Mouse (Mus musculus) limb, embryonic 13.5 days (tissue): ENCODE data around the gene Syt3. TPM values are rescaled to one million over a fixed set of nuclear protein-coding genes. Genes with fewer than 3 reads are reported as not detected.

Source experiments
- ATAC-seq: fragments of 200-750 bp; cut with Nextera tagmentation; 2 replicates; pipeline ENCODE4 v1.8.0; 2017; ENCODE audit warnings: low read depth, moderate number of reproducible peaks, moderate TSS enrichment; ENCODE audit not compliant: low FRiP score
- H3K27ac ChIP-seq: fragments of 300-500 bp; sonication (generic); 2 replicates; pipeline ENCODE4 v1.5.1; 2015; ENCODE audit warnings: inconsistent platforms, mild to moderate bottlenecking, moderate library complexity
- H3K27me3 ChIP-seq: fragments of 300-500 bp; sonication (generic); 2 replicates; pipeline ENCODE4 v1.6.1; 2015; ENCODE audit warnings: mild to moderate bottlenecking, inconsistent platforms
- H3K36me3 ChIP-seq: fragments of 300-500 bp; sonication (generic); 2 replicates; pipeline ENCODE4 v1.6.1; 2015; ENCODE audit warnings: inconsistent platforms, mild to moderate bottlenecking, moderate library complexity
- H3K4me1 ChIP-seq: fragments of 300-500 bp; sonication (generic); 2 replicates; pipeline ENCODE4 v1.6.1; 2015; ENCODE audit warnings: inconsistent platforms
- H3K4me2 ChIP-seq: fragments of 300-500 bp; sonication (generic); replicated peaks from 2 replicates; pipeline ENCODE4 v1.6.1; 2015; ENCODE audit warnings: inconsistent platforms, mild to moderate bottlenecking, moderate library complexity
- H3K4me3 ChIP-seq: fragments of 300-500 bp; sonication (generic); 2 replicates; pipeline ENCODE4 v1.5.1; 2015; ENCODE audit warnings: moderate library complexity, mild to moderate bottlenecking, inconsistent platforms
- H3K9ac ChIP-seq: fragments of 300-500 bp; sonication (generic); 2 replicates; pipeline ENCODE4 v1.6.1; 2015; ENCODE audit warnings: mild to moderate bottlenecking, inconsistent platforms
- H3K9me3 ChIP-seq: fragments of 300-500 bp; sonication (generic); 2 replicates; pipeline ENCODE4 v1.6.1; 2016; ENCODE audit warnings: inconsistent platforms
- WGBS: fragments of 180-500 bp; shearing (Covaris S2); methylation state at CpG from one replicate; pipeline ENCODE4 v1.1.7; 2015; 5-methylcytosine and 5-hydroxymethylcytosine counted together
- polyA plus RNA-seq: library from polyadenylated mRNA; unstranded; fragments of >200 nt; fragmentation: Nextera tagmentation; extraction: Ambion mirVana; gene quantifications from 2 replicates; pipeline ENCODE4 v1.2.1, GENCODE M21; 2015

Gene Syt3
- 3.5 and 4.0 TPM in 2 replicates for polyA plus RNA-seq

GRCm38 (mm10) chr7:44383980-44384715, at the start of gene Syt3:
Syt3 (plus strand) TSS chr7:44384102.
- peak; percentile 88 for ATAC-seq
- no peak within 1 kb of the TSS for H3K27ac ChIP-seq
- no peaks in the 10 kb centered on the region for H3K9me3 ChIP-seq
- H3K27me3 ChIP-seq = peaks cover 46% of the 10 kb centered on the region
- H3K36me3 ChIP-seq = no peaks in the 10 kb centered on the region
- 1% methylated on average over 24 of the region's 33 CpGs for WGBS
- peak within 1 kb of the TSS; percentile 64 for H3K9ac ChIP-seq
- peak within 1 kb of the TSS; percentile 55 for H3K4me3 ChIP-seq
- H3K4me2 ChIP-seq = peak within 1 kb of the TSS; percentile 91
- H3K4me1 ChIP-seq = no peaks in the 10 kb centered on the region

DNA sequence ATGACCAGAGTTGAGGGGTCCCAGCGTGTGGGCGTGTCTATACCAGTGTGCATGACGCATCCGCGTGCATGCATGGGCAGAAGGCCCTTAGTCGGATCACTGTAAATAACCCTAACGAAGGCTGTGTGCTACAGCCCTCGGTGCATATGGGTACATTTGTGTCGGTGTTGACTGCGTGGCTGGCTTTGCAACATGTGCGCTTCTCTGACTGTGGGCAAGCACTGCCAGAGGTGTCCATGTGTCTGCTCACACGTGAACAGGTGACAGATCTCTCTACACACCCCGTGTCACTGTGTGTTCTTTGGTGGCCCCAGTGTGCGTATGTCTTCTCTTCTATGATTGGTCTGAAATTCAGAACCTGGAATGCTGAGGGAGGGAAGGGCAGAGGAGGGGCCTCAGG, 49.8 kb upstream of the Syt3 start:
- no peaks in the 10 kb centered on the region for H3K9me3 ChIP-seq
- no peak for ATAC-seq
- no peak overlapping the region for H3K9ac ChIP-seq
- no peak overlapping the region for H3K4me2 ChIP-seq
- peaks cover 91% of the 10 kb centered on the region for H3K27me3 ChIP-seq
- no peaks in the 10 kb centered on the region; the same call in 1 of the 2 replicates for H3K36me3 ChIP-seq
- WGBS = 57% methylated on average over 14 of the region's 14 CpGs
- H3K4me1 ChIP-seq = peaks cover 9% of the 10 kb centered on the region
- no peak overlapping the region for H3K27ac ChIP-seq
- no peak overlapping the region for H3K4me3 ChIP-seq

DNA sequence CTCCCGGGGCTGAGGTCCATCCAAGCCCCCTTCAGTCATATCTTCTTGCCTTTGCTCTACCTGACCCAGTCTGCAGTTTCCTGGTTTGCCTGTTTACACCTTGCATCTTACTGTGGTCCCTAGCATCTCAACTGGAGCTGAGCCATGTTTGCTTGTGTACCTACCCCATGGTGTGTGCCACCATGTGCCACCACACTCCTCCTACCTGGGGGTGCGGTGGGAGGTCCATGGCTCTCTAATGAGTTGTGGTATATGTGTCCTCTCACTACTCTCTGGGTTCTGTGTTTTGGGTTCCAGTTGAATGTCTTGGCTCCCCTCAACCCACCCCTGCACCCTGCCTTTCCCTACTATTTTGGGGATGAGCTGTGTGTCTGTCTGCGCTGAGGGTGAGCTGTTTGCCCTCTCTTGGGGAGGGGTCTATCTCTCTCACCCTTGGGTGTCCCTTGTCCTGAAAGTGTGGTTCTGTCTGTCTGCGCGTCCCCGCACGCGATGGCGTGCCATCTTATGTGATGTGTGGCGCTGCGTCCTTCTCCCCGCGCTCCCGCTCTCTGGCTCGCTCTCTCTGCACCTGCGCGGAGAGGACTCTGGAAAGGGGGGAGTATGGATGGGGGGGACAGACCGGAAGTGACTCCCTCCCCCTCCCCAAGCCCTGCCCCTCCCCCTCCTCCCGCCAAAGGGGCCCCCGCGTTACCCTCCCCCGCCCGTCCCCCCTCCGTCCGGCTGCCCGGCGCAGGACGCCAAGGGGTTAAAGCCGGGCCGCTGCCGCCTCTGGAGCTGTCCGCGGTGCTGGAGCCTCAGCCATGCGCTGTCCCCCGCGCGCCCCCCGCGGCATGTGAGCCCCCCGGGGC, 48.6 kb upstream of the Syt3 start:
- Histone ChIP-seq H3K4me3 (peak overlapping the region; percentile 46), H3K4me2 (peak overlapping the region; percentile 78), H3K27ac (no peak overlapping the region), H3K9me3 (no peaks in the 10 kb centered on the region), H3K4me1 (peaks cover 9% of the 10 kb centered on the region), H3K9ac (no peak overlapping the region), H3K36me3 (no peaks in the 10 kb centered on the region; the same call in 1 of the 2 replicates), H3K27me3 (peaks cover 93% of the 10 kb centered on the region)
- 0 out of 2 replicates have a peak, but pooled peaks have one; percentile 34 for ATAC-seq
- WGBS = 6% methylated on average over 18 of the region's 40 CpGs

DNA sequence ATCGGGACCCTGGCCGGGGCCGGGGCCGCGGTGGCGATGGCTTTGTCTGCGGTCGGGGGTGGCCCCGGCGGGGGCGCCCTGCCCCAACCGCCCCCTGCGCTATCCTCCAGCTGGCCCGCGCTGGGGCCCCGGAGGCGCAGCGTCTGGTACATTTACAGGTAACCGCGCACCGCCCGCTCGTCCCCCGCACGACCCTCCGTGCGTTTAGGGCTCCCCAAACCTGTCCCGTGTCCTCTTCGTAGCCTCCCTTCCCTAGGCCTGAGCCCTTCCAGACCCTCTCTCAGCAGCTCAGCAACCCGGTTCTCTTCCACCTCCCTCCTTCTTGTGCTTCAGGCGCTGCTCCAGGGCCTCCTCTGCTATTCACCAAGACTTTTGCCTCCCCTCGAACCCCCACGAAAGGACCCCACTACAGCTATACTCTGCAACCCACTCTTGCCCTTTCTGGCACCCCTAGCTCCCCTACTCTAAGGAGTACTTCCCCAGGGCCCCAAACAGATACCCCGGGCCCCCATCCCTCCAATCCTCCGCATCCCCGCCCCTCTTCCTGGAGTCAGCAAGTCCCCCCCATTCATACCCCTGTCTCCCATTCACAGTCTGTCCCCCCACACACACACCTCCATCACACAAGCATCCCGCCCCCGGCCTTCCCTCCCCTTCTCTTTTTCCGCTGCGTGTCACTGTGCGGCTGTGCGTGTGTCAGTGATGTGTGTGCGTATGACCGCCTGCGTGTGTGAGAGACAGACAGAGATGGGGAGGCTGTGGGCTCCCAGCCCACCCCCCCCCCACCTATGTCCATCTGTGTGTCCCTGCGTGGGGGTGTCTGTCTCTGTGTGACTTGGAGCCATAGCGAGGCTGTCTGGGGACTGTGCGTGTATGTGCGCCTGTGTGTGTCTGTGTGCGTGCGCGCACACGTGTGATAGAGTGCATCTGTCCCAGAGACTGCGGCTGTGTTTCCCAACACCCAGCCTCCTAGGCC, 47.6 kb upstream of the Syt3 start:
- Histone ChIP-seq H3K36me3 (no peaks in the 10 kb centered on the region; the same call in 1 of the 2 replicates), H3K4me1 (peaks cover 9% of the 10 kb centered on the region), H3K9ac (no peak overlapping the region), H3K27me3 (peaks cover 97% of the 10 kb centered on the region), H3K4me3 (peak overlapping the region; percentile 46), H3K4me2 (peak overlapping the region; percentile 78), H3K9me3 (no peaks in the 10 kb centered on the region), H3K27ac (no peak overlapping the region)
- ATAC-seq = no peak
- WGBS = 2% methylated on average over 38 of the region's 54 CpGs

DNA sequence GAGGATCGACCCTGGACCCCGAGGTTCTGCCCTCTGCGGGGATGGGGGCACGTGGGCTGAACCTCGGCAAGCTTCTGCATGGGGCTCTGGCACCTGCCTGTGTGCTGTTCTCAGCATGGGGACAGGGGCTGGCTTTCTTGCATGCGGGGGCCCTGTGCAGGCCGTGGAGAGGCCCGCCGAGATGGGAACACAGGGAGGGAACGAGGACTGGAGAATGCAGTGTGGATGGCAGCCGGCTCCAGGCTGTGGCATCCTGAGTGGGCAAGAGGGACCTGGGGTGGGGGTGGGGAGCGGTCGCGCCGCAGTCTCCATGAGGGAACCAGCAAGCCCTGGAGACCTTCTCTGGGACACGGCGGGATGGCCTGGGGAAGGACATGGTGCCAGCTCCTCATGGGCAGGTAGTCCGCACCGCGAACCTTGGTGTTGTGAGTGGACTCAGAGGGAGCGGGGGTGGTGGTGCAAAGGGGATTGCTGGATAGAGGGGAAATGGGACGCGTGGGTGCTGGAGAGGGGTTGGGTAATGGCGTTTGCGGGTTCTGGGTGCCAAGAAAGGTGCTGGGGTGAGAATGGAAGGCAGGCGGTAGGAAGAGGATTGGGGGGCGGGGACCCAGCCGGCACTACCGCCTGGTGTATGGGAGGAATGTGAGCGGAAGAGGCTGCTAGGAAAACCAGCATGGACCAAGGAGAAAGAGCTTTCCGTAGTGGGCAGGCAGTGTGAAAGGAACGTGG, 46.6 kb upstream of the Syt3 start:
- Histone ChIP-seq H3K4me2 (no peak overlapping the region), H3K4me3 (no peak overlapping the region), H3K9me3 (no peaks in the 10 kb centered on the region), H3K4me1 (peaks cover 9% of the 10 kb centered on the region), H3K9ac (no peak overlapping the region), H3K36me3 (no peaks in the 10 kb centered on the region; the same call in 1 of the 2 replicates), H3K27me3 (peaks cover 98% of the 10 kb centered on the region), H3K27ac (no peak overlapping the region)
- WGBS = 3% methylated on average over 32 of the region's 32 CpGs
- no peak for ATAC-seq

DNA sequence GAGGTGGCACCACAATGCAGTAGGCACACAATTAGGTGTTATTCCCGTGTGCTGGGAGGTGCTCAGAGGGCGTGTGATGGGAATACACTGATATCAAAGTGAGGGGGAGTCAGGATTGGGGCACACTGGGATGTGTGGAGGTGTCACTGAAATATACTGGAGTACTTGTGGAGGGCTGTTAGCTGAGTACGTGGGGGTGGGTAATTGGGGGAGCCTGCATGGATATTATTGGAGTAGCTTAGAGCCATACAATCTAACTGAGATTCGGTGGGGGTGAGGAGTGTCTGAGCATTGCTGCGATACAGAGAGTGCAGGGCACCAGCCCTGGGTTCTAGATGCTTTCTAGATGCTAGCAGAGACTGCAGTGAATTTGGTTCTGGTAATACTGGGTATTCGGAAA, 43.7 kb upstream of the Syt3 start:
- Histone ChIP-seq H3K4me3 (no peak overlapping the region), H3K36me3 (no peaks in the 10 kb centered on the region), H3K27me3 (peaks cover 97% of the 10 kb centered on the region), H3K9ac (no peak overlapping the region), H3K4me1 (peaks cover 9% of the 10 kb centered on the region), H3K27ac (no peak overlapping the region), H3K9me3 (no peaks in the 10 kb centered on the region), H3K4me2 (no peak overlapping the region)
- ATAC-seq = no peak
- 67% methylated on average over 6 of the region's 6 CpGs for WGBS

DNA sequence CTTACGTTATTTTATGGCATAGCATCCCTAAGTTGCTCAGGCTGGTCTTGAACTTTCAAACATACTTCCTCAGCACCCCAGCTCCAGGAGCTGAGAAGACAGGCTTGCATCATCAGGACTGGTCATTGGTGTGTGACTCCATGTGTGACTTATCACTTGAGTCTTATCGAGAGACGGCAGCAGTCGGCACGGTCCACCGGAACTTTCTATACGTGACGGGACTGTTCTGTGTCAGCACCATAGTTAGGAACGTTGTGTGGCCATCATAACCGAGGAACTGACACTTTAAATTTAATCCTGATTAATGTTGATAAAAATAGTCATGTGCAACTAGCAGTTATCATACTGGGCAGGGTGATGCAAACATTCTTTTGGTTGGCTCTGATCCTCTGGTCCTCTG, 42.8 kb upstream of the Syt3 start:
- H3K27ac ChIP-seq = no peak overlapping the region
- ATAC-seq = no peak
- no peak overlapping the region for H3K9ac ChIP-seq
- peaks cover under 1% of the 10 kb centered on the region for H3K4me1 ChIP-seq
- WGBS = 91% methylated on average over 10 of the region's 10 CpGs
- peaks cover 96% of the 10 kb centered on the region for H3K27me3 ChIP-seq
- no peak overlapping the region for H3K4me2 ChIP-seq
- no peaks in the 10 kb centered on the region for H3K9me3 ChIP-seq
- no peak overlapping the region for H3K4me3 ChIP-seq
- no peaks in the 10 kb centered on the region for H3K36me3 ChIP-seq

GRCm38 (mm10) chr7:44341714-44342113, 42.2 kb upstream of the Syt3 start:
- no peak overlapping the region for H3K27ac ChIP-seq
- peaks cover 96% of the 10 kb centered on the region for H3K27me3 ChIP-seq
- no peak overlapping the region for H3K9ac ChIP-seq
- no peaks in the 10 kb centered on the region for H3K9me3 ChIP-seq
- H3K36me3 ChIP-seq = no peaks in the 10 kb centered on the region
- no peak for ATAC-seq
- H3K4me1 ChIP-seq = no peaks in the 10 kb centered on the region
- H3K4me2 ChIP-seq = no peak overlapping the region
- no peak overlapping the region for H3K4me3 ChIP-seq
- WGBS = 61% methylated on average over 5 of the region's 5 CpGs

DNA sequence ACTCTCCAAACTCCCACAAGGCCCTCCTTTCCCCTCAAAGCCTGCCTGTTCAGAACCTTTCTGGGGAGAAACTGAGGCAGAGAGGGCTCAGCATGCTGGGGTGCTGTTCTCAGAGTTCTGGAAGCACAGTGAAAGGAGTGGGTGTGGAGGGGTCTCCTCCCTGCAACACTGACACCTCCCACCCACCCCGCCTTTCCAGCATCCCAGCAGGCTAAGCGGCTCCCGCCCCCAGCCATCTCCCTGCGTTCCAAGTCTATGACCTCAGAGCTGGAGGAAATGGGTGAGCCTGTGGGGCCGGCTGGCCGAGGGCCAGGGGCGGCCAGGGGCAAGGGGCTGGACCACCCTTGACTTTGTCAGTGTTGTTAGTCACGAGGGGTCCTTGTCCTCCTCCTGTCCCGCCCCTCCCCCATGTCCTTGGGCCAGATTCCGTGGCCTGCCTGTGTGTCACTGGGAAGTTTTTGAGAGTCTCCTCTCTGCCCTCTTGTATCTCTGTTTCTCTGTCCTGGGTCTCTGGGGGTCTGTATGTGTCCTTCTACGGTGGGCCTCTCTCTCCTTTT, 40.4 kb upstream of the Syt3 start:
- WGBS = 20% methylated on average over 10 of the region's 11 CpGs

GRCm38 (mm10) chr7:44344622-44345021, 39.3 kb upstream of the Syt3 start:
- Histone ChIP-seq H3K4me1 (no peaks in the 10 kb centered on the region), H3K27ac (no peak overlapping the region), H3K36me3 (no peaks in the 10 kb centered on the region), H3K4me3 (no peak overlapping the region), H3K27me3 (peaks cover 95% of the 10 kb centered on the region), H3K9ac (no peak overlapping the region), H3K4me2 (no peak overlapping the region), H3K9me3 (no peaks in the 10 kb centered on the region)
- ATAC-seq = no peak
- WGBS = 71% methylated on average over 12 of the region's 12 CpGs

More for the DNA sequence above, 40.4 kb upstream of the Syt3 start:
- H3K9me3 ChIP-seq = no peaks in the 10 kb centered on the region
- no peak overlapping the region for H3K4me3 ChIP-seq
- peak; percentile 34; the same call in 1 of the 2 replicates for ATAC-seq
- peaks cover 95% of the 10 kb centered on the region for H3K27me3 ChIP-seq
- H3K4me2 ChIP-seq = 0 out of 2 replicates have a peak overlapping the region, but pooled peaks have one; percentile 11
- H3K4me1 ChIP-seq = no peaks in the 10 kb centered on the region
- H3K9ac ChIP-seq = no peak overlapping the region
- H3K36me3 ChIP-seq = no peaks in the 10 kb centered on the region
- no peak overlapping the region for H3K27ac ChIP-seq

DNA sequence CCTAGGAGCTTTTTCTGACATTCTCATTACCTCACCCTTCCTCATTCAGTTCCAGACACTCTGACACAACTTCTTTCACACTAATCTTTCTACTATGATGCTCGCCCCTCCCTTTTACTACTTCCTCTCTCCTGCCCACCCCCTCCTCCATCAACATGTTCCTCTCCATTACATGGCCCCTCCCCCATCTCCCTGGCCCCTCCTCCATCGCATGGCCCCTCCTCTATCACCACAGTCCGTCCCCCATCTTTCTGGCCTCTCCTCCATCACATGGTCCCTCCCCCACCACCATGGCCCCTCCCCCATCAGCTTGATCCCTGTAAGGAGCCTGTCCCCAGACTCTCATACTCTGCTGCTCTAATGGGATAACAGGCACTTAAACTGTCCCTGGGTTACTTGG, 34.9 kb upstream of the Syt3 start:
- Histone ChIP-seq H3K9me3 (no peaks in the 10 kb centered on the region), H3K4me2 (no peak overlapping the region), H3K36me3 (no peaks in the 10 kb centered on the region), H3K4me1 (peaks cover 37% of the 10 kb centered on the region), H3K4me3 (no peak overlapping the region), H3K9ac (no peak overlapping the region), H3K27me3 (peaks cover 94% of the 10 kb centered on the region), H3K27ac (no peak overlapping the region)
- no peak for ATAC-seq
- 13% methylated on average over 3 of the region's 3 CpGs for WGBS
